Mouse (Mus musculus) MEL (cell line): ENCODE measurements around the gene Tmem82.

Experiments
- CHD1 ChIP-seq: IDR thresholded peaks from 2 replicates; pipeline ENCODE4 v1.6.1; 2012; ENCODE audit warnings: low read depth, mild to moderate bottlenecking, inconsistent platforms, low read length, improper control_type of control experiment
- CTCF ChIP-seq, 3 experiments: IDR thresholded peaks in 2 of 3; conservative IDR thresholded peaks in 1 of 3; 2 replicates each; pipeline ENCODE4 v1.5.1; 2011 to 2012; ENCODE audit warnings: low read length in 3 of 3, low read depth in 2 of 3, mild to moderate bottlenecking in 2 of 3, improper control_type of control experiment in 1 of 3, inconsistent platforms in 1 of 3, mixed read lengths in 1 of 3, moderate library complexity in 1 of 3; ENCODE audit not compliant: control insufficient read depth in 1 of 3, insufficient read depth in 1 of 3, poor library complexity in 1 of 3, severe bottlenecking in 1 of 3
- EP300 ChIP-seq, 2 experiments: IDR thresholded peaks; 2 replicates each; pipeline ENCODE4 v1.6.1; 2011; ENCODE audit warnings: improper control_type of control experiment in 2 of 2, low read length in 2 of 2, low read depth in 1 of 2, mild to moderate bottlenecking in 1 of 2
- GATA1 ChIP-seq: IDR thresholded peaks from 2 replicates; pipeline ENCODE4 v1.6.1; 2011; ENCODE audit warnings: low read depth, low read length, improper control_type of control experiment
- HCFC1 ChIP-seq: IDR thresholded peaks from 2 replicates; pipeline ENCODE4 v1.6.1; 2012; ENCODE audit warnings: low read depth, mild to moderate bottlenecking, inconsistent platforms, low read length, improper control_type of control experiment, moderate library complexity
- MAFK ChIP-seq: IDR thresholded peaks from 2 replicates; pipeline ENCODE4 v1.6.1; 2011; ENCODE audit warnings: low read depth, mild to moderate bottlenecking, low read length, improper control_type of control experiment, borderline replicate concordance
- MEF2A ChIP-seq: IDR thresholded peaks from 2 replicates; pipeline ENCODE4 v1.6.1; 2014; ENCODE audit warnings: low read depth, mild to moderate bottlenecking, inconsistent platforms, low read length, improper control_type of control experiment; ENCODE audit not compliant: poor library complexity, insufficient replicate concordance, severe bottlenecking; ENCODE audit errors: extremely low read depth
- POLR2A ChIP-seq, 2 experiments: IDR thresholded peaks; 2 replicates each; pipeline ENCODE4 v1.6.1; 2011 to 2012; ENCODE audit warnings: low read length in 2 of 2, mild to moderate bottlenecking in 2 of 2, control low read depth in 1 of 2, improper control_type of control experiment in 1 of 2, low read depth in 1 of 2, moderate library complexity in 1 of 2; ENCODE audit not compliant: control insufficient read depth in 1 of 2, insufficient read depth in 1 of 2, poor library complexity in 1 of 2
- TAL1 ChIP-seq: IDR thresholded peaks from 2 replicates; pipeline ENCODE4 v1.6.1; 2012; ENCODE audit warnings: mild to moderate bottlenecking, inconsistent platforms, low read length, moderate library complexity, mixed read lengths
- USF1 ChIP-seq: IDR thresholded peaks from 2 replicates; pipeline ENCODE4 v1.6.1; 2014; ENCODE audit warnings: low read depth, mild to moderate bottlenecking, inconsistent platforms, low read length, improper control_type of control experiment, moderate library complexity

GRCm38 (mm10) chr4:141599251-141600141 is 18.9 kb downstream of the Tmem82 start:
- no peak for TF ChIP-seq GATA1
- TF ChIP-seq CTCF (IDR thresholded peaks at IDR 0.05 in 2 of 3, conservative IDR thresholded peaks at IDR 0.05 in 1 of 3; ENCODE audit: control insufficient read depth in 1 of 3, insufficient read depth in 1 of 3, low read depth in 2 of 3, low read length in 3 of 3, poor library complexity in 1 of 3, severe bottlenecking in 1 of 3), result no peak
- TF ChIP-seq USF1, result no peak
- no peak for TF ChIP-seq HCFC1
- no peak for TF ChIP-seq CHD1
- no peak for TF ChIP-seq TAL1
- TF ChIP-seq MEF2A, result no peak
- TF ChIP-seq EP300 (IDR thresholded peaks at IDR 0.05; ENCODE audit: low read depth in 1 of 2, low read length in 2 of 2), result no peak
- no peak for TF ChIP-seq MAFK
- TF ChIP-seq POLR2A (IDR thresholded peaks at IDR 0.05; ENCODE audit: control insufficient read depth in 1 of 2, insufficient read depth in 1 of 2, low read depth in 1 of 2, low read length in 2 of 2, poor library complexity in 1 of 2), result no peak
